Mouse (Mus musculus): ENCODE measurements around the gene Btnl4. TPM values are rescaled to one million over a fixed set of nuclear protein-coding genes. Genes with fewer than 3 reads are reported as not detected.

The Btnl4 gene
- total RNA-seq, 4 experiments from 2014 or later: not detected

GRCm38 (mm10) chr17:34437606-34438005 is 39.5 kb downstream of the Btnl4 start:
- DNase-seq (ENCODE audit: low spot score in 2 of 2): peak in 1 of 2 experiments; percentile 4

GRCm38 (mm10) chr17:34437120-34437519 is 40.0 kb downstream of the Btnl4 start:
- no peak for DNase-seq (ENCODE audit: low spot score in 2 of 2)

GRCm38 (mm10) chr17:34427597-34427996 is 49.5 kb downstream of the Btnl4 start:
- DNase-seq (ENCODE audit: low spot score in 2 of 2): peak in 1 of 2 experiments; percentile 25

DNA sequence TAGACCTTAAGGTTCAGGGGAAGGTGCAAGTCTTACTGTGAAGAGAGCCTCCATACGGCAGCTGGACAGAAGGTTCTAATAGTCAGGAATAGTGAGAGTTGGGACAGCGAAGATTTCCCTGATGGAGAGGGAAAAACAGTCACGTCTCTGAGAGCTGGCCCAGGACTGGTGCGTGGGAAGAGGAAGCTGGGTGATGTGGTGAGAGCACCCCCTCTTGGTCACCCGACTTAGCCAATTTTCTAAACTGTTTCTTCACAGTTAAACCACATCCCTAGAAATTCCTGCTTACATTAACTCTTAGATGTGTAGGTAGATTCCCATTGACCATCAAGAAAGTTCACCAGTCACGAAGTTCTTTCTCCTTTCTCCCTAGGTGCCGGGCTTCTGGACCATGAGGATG is 57.1 kb downstream of the Btnl4 start:
- no peak for DNase-seq (ENCODE audit: low spot score in 2 of 2)

Other genes starting within 250 kb of the Btnl4 start
- gene H2-Ob, start 238.4 kb downstream of the Btnl4 start, total RNA-seq (2022): 1 to 10 TPM in 2 of 4 experiments, under 1 TPM in 2; 0.54 to 1.3 (median 0.90) TPM
- gene H2-Ab1, start 219.6 kb downstream of the Btnl4 start, total RNA-seq (2022): 10 to 100 TPM in 2 of 4 experiments, 1 to 10 TPM in 2; 2.4 to 30.3 (median 11.7) TPM
- gene H2-Aa, start 189.5 kb downstream of the Btnl4 start, total RNA-seq (2022): 10 to 100 TPM in 2 of 4 experiments, 1 to 10 TPM in 2; 3.4 to 37.3 (median 13.3) TPM
- gene H2-Eb1, start 171.5 kb downstream of the Btnl4 start, total RNA-seq (2022): 10 to 100 TPM in 2 of 4 experiments, 1 to 10 TPM in 2; 2.7 to 26.0 (median 9.3) TPM
- gene H2-Eb2, start 151.7 kb downstream of the Btnl4 start, total RNA-seq (2022): not detected
- under 1 TPM; 0.49 to 0.82 (median 0.63) TPM for gene Btnl2, start 122.5 kb downstream of the Btnl4 start, total RNA-seq (2022)
- gene Btnl1, start 100.2 kb downstream of the Btnl4 start, total RNA-seq (2022): not detected
- gene BC051142, start 78.5 kb downstream of the Btnl4 start, total RNA-seq (2022): 1 to 10 TPM; 3.3 to 5.1 (median 4.3) TPM
- not detected for gene Btnl6, start 40.0 kb upstream of the Btnl4 start, total RNA-seq (2022)
- gene Notch4, start 87.0 kb upstream of the Btnl4 start, total RNA-seq (2022): 10 to 100 TPM in 1 of 4 experiments, 1 to 10 TPM in 3; 9.4 to 13.0 (median 9.6) TPM
- 1 to 10 TPM; 2.1 to 4.2 (median 3.4) TPM for gene Gpsm3, start 112.5 kb upstream of the Btnl4 start, total RNA-seq (2022)
- 10 to 100 TPM; 59.5 to 66.5 (median 62.6) TPM for gene Pbx2, start 113.9 kb upstream of the Btnl4 start, total RNA-seq (2022)
- gene Ager, start 120.5 kb upstream of the Btnl4 start, total RNA-seq (2022): under 1 TPM; 0.39 to 0.83 (median 0.54) TPM
- 10 to 100 TPM; 73.3 to 77.6 (median 76.0) TPM for gene Rnf5, start 126.4 kb upstream of the Btnl4 start, total RNA-seq (2022)
- gene Agpat1, start 126.9 kb upstream of the Btnl4 start, total RNA-seq (2022): 100 to 1,000 TPM; 150 to 164 (median 155) TPM
- gene Egfl8, start 138.7 kb upstream of the Btnl4 start, total RNA-seq (2022): 1 to 10 TPM; 3.0 to 4.9 (median 3.4) TPM
- 10 to 100 TPM; 38.1 to 48.6 (median 45.4) TPM for gene Ppt2, start 151.2 kb upstream of the Btnl4 start, total RNA-seq (2022)
- gene Prrt1, start 152.2 kb upstream of the Btnl4 start, total RNA-seq (2022): 100 to 1,000 TPM in 3 of 4 experiments, 10 to 100 TPM in 1; 90.1 to 149 (median 116) TPM
- gene Fkbpl, start 167.4 kb upstream of the Btnl4 start, total RNA-seq (2022): 10 to 100 TPM; 12.5 to 16.7 (median 14.8) TPM
- gene Atf6b, start 169.8 kb upstream of the Btnl4 start, total RNA-seq (2022): 10 to 100 TPM; 46.3 to 56.8 (median 53.7) TPM
- gene Tnxb, start 193.2 kb upstream of the Btnl4 start, total RNA-seq (2022): 1 to 10 TPM; 2.5 to 3.1 (median 2.8) TPM